Mouse (Mus musculus) heart, embryonic 16.5 days (tissue): ENCODE measurements around the gene Ebna1bp2. TPM values are rescaled to one million over a fixed set of nuclear protein-coding genes. Genes with fewer than 3 reads are reported as not detected.
A peak's percentile ranks its signal among the peaks of the same experiment; 100 is the strongest.

ENCODE experiments used
- ATAC-seq: fragments of 200-750 bp; cut with Nextera tagmentation; replicated peaks from 2 replicates; pipeline ENCODE4 v1.8.0; 2017; ENCODE audit warnings: moderate number of reproducible peaks; ENCODE audit not compliant: insufficient read depth, low FRiP score; ENCODE audit errors: extremely low read depth
- H3K27ac ChIP-seq: fragments of 300-500 bp; sonication (generic); 2 replicates; pipeline ENCODE4 v1.5.1; 2014; ENCODE audit warnings: mild to moderate bottlenecking, low read length, control low read depth, moderate library complexity
- H3K27me3 ChIP-seq: fragments of 300-500 bp; sonication (generic); 2 replicates; pipeline ENCODE4 v1.6.1; 2014; ENCODE audit warnings: low read length, mixed read lengths; ENCODE audit not compliant: control insufficient read depth, insufficient read depth
- H3K36me3 ChIP-seq: fragments of 300-500 bp; sonication (generic); 2 replicates; pipeline ENCODE4 v1.6.1; 2014; ENCODE audit not compliant: control insufficient read depth, insufficient read depth
- H3K4me1 ChIP-seq: fragments of 300-500 bp; sonication (generic); 2 replicates; pipeline ENCODE4 v1.6.1; 2014; ENCODE audit warnings: low read length, mixed read lengths; ENCODE audit not compliant: control insufficient read depth, insufficient read depth
- H3K4me2 ChIP-seq: fragments of 300-500 bp; sonication (generic); 2 replicates; pipeline ENCODE4 v1.6.1; 2014; ENCODE audit warnings: low read depth, mild to moderate bottlenecking, control low read depth, low read length
- H3K4me3 ChIP-seq: fragments of 300-500 bp; sonication (generic); 2 replicates; pipeline ENCODE4 v1.5.1; 2014; ENCODE audit warnings: mild to moderate bottlenecking, control low read depth, low read length
- H3K9ac ChIP-seq: fragments of 300-500 bp; sonication (generic); 2 replicates; pipeline ENCODE4 v1.6.1; 2014; ENCODE audit warnings: low read length, control low read depth
- H3K9me3 ChIP-seq: fragments of 300-500 bp; sonication (generic); replicated peaks from 2 replicates; pipeline ENCODE4 v1.6.1; 2016; ENCODE audit warnings: low read length; ENCODE audit not compliant: control insufficient read depth
- WGBS: fragments of 180-500 bp; shearing (Covaris S2); extraction: QIAGEN DNeasy Blood & Tissue Kit; methylation state at CpG from one replicate; pipeline ENCODE4 v1.1.7; 2014; 5-methylcytosine and 5-hydroxymethylcytosine counted together
- polyA plus RNA-seq: library from polyadenylated mRNA; unstranded; fragments of >200 nt; fragmentation: Nextera tagmentation; extraction: Ambion mirVana; gene quantifications from 2 replicates; pipeline ENCODE4 v1.2.1, GENCODE M21; 2015

Gene Ebna1bp2
- 70.7 and 105 TPM in 2 replicates for polyA plus RNA-seq

- peak within 1 kb of the TSS; percentile 91 for H3K4me3 ChIP-seq
- peak within 1 kb of the TSS; percentile 45 for H3K27ac ChIP-seq
- no peaks in the 10 kb centered on the region for H3K27me3 ChIP-seq
- peak; percentile 92 for ATAC-seq
- H3K4me2 ChIP-seq: peak within 1 kb of the TSS; percentile 96
- WGBS: under 1% methylated on average over 38 of the region's 41 CpGs
- H3K9ac ChIP-seq: peak within 1 kb of the TSS; percentile 85
- peaks cover 2% of the 10 kb centered on the region; the same call in 1 of the 2 replicates for H3K9me3 ChIP-seq
- H3K4me1 ChIP-seq: peaks cover 8% of the 10 kb centered on the region; the same call in 1 of the 2 replicates
- peaks cover 22% of the 10 kb centered on the region for H3K36me3 ChIP-seq
Measured at GRCm38 (mm10) chr4:118620279-118620966, at the start of gene Ebna1bp2, which contains the start of gene Cfap57. Gene Ebna1bp2, plus strand, starts transcription at chr4:118620799. Gene Cfap57, minus strand, starts transcription at chr4:118620777.

GRCm38 (mm10) chr4:118571441-118571840, 49.2 kb upstream of the Ebna1bp2 start:
- no peaks in the 10 kb centered on the region for H3K36me3 ChIP-seq
- no peak overlapping the region for H3K4me2 ChIP-seq
- H3K27ac ChIP-seq: no peak overlapping the region

GRCm38 (mm10) chr4:118576097-118576496, 44.5 kb upstream of the Ebna1bp2 start:
- Histone ChIP-seq H3K9me3 (peaks cover 6% of the 10 kb centered on the region; the same call in 1 of the 2 replicates), H3K36me3 (no peaks in the 10 kb centered on the region), H3K27me3 (peaks cover 25% of the 10 kb centered on the region), H3K9ac (no peak overlapping the region), H3K4me2 (no peak overlapping the region), H3K4me3 (no peak overlapping the region), H3K27ac (no peak overlapping the region), H3K4me1 (no peaks in the 10 kb centered on the region)
- WGBS: 8% methylated on average over 6 of the region's 6 CpGs
- no peak for ATAC-seq

More at GRCm38 (mm10) chr4:118571441-118571840, 49.2 kb upstream of the Ebna1bp2 start:
- no peak for ATAC-seq
- Histone ChIP-seq H3K9ac (no peak overlapping the region), H3K9me3 (no peaks in the 10 kb centered on the region), H3K27me3 (peaks cover 30% of the 10 kb centered on the region), H3K4me3 (no peak overlapping the region), H3K4me1 (no peaks in the 10 kb centered on the region)
- 77% methylated on average over 15 of the region's 15 CpGs for WGBS

GRCm38 (mm10) chr4:118579313-118579712, 41.3 kb upstream of the Ebna1bp2 start:
- Histone ChIP-seq H3K4me3 (no peak overlapping the region), H3K9ac (no peak overlapping the region), H3K36me3 (no peaks in the 10 kb centered on the region), H3K9me3 (peaks cover 7% of the 10 kb centered on the region; the same call in 1 of the 2 replicates), H3K4me1 (no peaks in the 10 kb centered on the region), H3K27me3 (peaks cover 15% of the 10 kb centered on the region), H3K4me2 (no peak overlapping the region), H3K27ac (no peak overlapping the region)
- WGBS: 45% methylated on average over 13 of the region's 13 CpGs
- no peak for ATAC-seq

GRCm38 (mm10) chr4:118581508-118581907, 39.1 kb upstream of the Ebna1bp2 start:
- H3K27ac ChIP-seq: no peak overlapping the region
- H3K36me3 ChIP-seq: no peaks in the 10 kb centered on the region
- H3K4me1 ChIP-seq: no peaks in the 10 kb centered on the region
- H3K4me3 ChIP-seq: no peak overlapping the region
- H3K9ac ChIP-seq: no peak overlapping the region
- WGBS: 43% methylated on average over 11 of the region's 11 CpGs
- peaks cover 1% of the 10 kb centered on the region for H3K27me3 ChIP-seq
- H3K4me2 ChIP-seq: no peak overlapping the region
- H3K9me3 ChIP-seq: peaks cover 11% of the 10 kb centered on the region; the same call in 1 of the 2 replicates
- ATAC-seq: no peak

- Histone ChIP-seq H3K9ac (no peak overlapping the region), H3K27me3 (no peaks in the 10 kb centered on the region), H3K27ac (no peak overlapping the region), H3K4me1 (peaks cover 5% of the 10 kb centered on the region; the same call in 1 of the 2 replicates), H3K4me2 (no peak overlapping the region), H3K4me3 (no peak overlapping the region), H3K36me3 (no peaks in the 10 kb centered on the region), H3K9me3 (peaks cover 11% of the 10 kb centered on the region; the same call in 1 of the 2 replicates)
- 91% methylated on average over 8 of the region's 8 CpGs for WGBS
- ATAC-seq: no peak
Measured at GRCm38 (mm10) chr4:118582629-118583028, 38.0 kb upstream of the Ebna1bp2 start.

- Histone ChIP-seq H3K4me3 (no peak overlapping the region), H3K36me3 (no peaks in the 10 kb centered on the region), H3K27ac (no peak overlapping the region), H3K9ac (no peak overlapping the region), H3K9me3 (peaks cover 5% of the 10 kb centered on the region; the same call in 1 of the 2 replicates), H3K4me2 (no peak overlapping the region), H3K27me3 (0 out of 2 replicates have a peak, but pooled peaks cover 2% of the 10 kb centered on the region), H3K4me1 (peaks cover 5% of the 10 kb centered on the region; the same call in 1 of the 2 replicates)
- 60% methylated on average over 12 of the region's 12 CpGs for WGBS
- ATAC-seq: no peak
Measured at GRCm38 (mm10) chr4:118589053-118589732, 31.4 kb upstream of the Ebna1bp2 start.

- 10% methylated on average over 7 of the region's 7 CpGs for WGBS
- peaks cover 5% of the 10 kb centered on the region; the same call in 1 of the 2 replicates for H3K4me1 ChIP-seq
- no peak overlapping the region for H3K4me3 ChIP-seq
- no peaks in the 10 kb centered on the region for H3K36me3 ChIP-seq
- H3K27ac ChIP-seq: no peak overlapping the region
- H3K9me3 ChIP-seq: no peaks in the 10 kb centered on the region; the same call in 1 of the 2 replicates
- no peak overlapping the region for H3K9ac ChIP-seq
- H3K27me3 ChIP-seq: 0 out of 2 replicates have a peak, but pooled peaks cover 2% of the 10 kb centered on the region
- ATAC-seq: no peak
- H3K4me2 ChIP-seq: no peak overlapping the region
Measured at GRCm38 (mm10) chr4:118589733-118590130, 30.9 kb upstream of the Ebna1bp2 start.

- Histone ChIP-seq H3K4me2 (no peak overlapping the region), H3K4me1 (no peaks in the 10 kb centered on the region), H3K36me3 (no peaks in the 10 kb centered on the region), H3K9ac (no peak overlapping the region), H3K27ac (no peak overlapping the region), H3K4me3 (no peak overlapping the region), H3K27me3 (no peaks in the 10 kb centered on the region), H3K9me3 (no peaks in the 10 kb centered on the region)
- 47% methylated on average over 4 of the region's 4 CpGs for WGBS
- ATAC-seq: no peak
Measured at GRCm38 (mm10) chr4:118604065-118604464, 16.5 kb upstream of the Ebna1bp2 start.
